Mouse (Mus musculus) gastrocnemius, postnatal 14 days (tissue): Measurements from ENCODE around the gene Plpp7. TPM values are rescaled to one million over a fixed set of nuclear protein-coding genes. Genes with fewer than 3 reads are reported as not detected.

ENCODE experiments used
- DNase-seq: peaks from one replicate; pipeline ENCODE4 v3.0.0; 2021; ENCODE audit warnings: mixed read lengths
- intact Hi-C: fragments of 180-260 bp; cut with DNase I; formaldehyde crosslinking; loops from one replicate; pipeline ENCODE4 v1.15.1; 2025; ENCODE audit warnings: low total_unique reads
- microRNA-seq, 2 experiments: library from miRNA; unstranded; fragments of <30 nt; microRNA quantifications; one replicate each; pipeline ENCODE4 v1.2.0; 2021
- total RNA-seq, 2 experiments: library from RNA; stranded (reverse); gene quantifications; 2 replicates each; pipeline ENCODE4 v1.2.3; 2021

The Plpp7 gene
- total RNA-seq, 2 experiments from 2014 or later: 87.5 to 102 TPM

- no peak for DNase-seq
- intact Hi-C loops: loop anchor here (5.0 kb wide), 1 partner anchor 39 kb away; no protein-coding TSS in a partner anchor
Observed at GRCm38 (mm10) chr2:32153041-32153790, 57.9 kb downstream of the Plpp7 start.

GRCm38 (mm10) chr2:32153791-32154119, 58.4 kb downstream of the Plpp7 start:
- DNase-seq: no peak
- intact Hi-C loops: loop anchor here (5.0 kb wide), 1 partner anchor 39 kb away; no protein-coding TSS in a partner anchor

- no peak for DNase-seq
Observed at GRCm38 (mm10) chr2:32154334-32154997, 59.1 kb downstream of the Plpp7 start.

GRCm38 (mm10) chr2:32154998-32155541, 59.7 kb downstream of the Plpp7 start:
- intact Hi-C loops: loop anchor here (5.0 kb wide), 1 partner anchor 37 kb away; no protein-coding TSS in a partner anchor
- DNase-seq: no peak

More at GRCm38 (mm10) chr2:32154334-32154997, 59.1 kb downstream of the Plpp7 start:
- intact Hi-C loops: loop anchor here (5.0 kb wide), 1 partner anchor 38 kb away; no protein-coding TSS in a partner anchor

- intact Hi-C loops: no loop called here
- DNase-seq: no peak
Observed at GRCm38 (mm10) chr2:32155614-32156013, 60.3 kb downstream of the Plpp7 start.

GRCm38 (mm10) chr2:32156645-32157044, 61.3 kb downstream of the Plpp7 start:
- DNase-seq: no peak
- intact Hi-C loops: no loop called here

GRCm38 (mm10) chr2:32157328-32157727, 62.0 kb downstream of the Plpp7 start:
- intact Hi-C loops: no loop called here
- DNase-seq: no peak

- DNase-seq: no peak
- intact Hi-C loops: no loop called here
Observed at GRCm38 (mm10) chr2:32158616-32159239, 63.4 kb downstream of the Plpp7 start.

Small RNAs within 50 kb of the gene (microRNA-seq; reads per million reads assigned to microRNA genes)
- 0 to 0.32 reads per million in 2 experiments for gene Mir7674

Other genes starting within 250 kb of the Plpp7 start
- gene Fibcd1, start 249.5 kb upstream of the Plpp7 start, total RNA-seq: not detected
- gene Lamc3, start 208.2 kb upstream of the Plpp7 start, total RNA-seq: under 1 TPM; 0.60 to 0.66 TPM
- gene Aif1l, start 145.4 kb upstream of the Plpp7 start, total RNA-seq: 10 to 100 TPM; 16.0 to 18.2 TPM
- 10 to 100 TPM; 20.0 to 20.6 TPM for gene Nup214, start 121.1 kb upstream of the Plpp7 start, total RNA-seq
- gene Fam78a, start 10.7 kb upstream of the Plpp7 start, total RNA-seq: 10 to 100 TPM in 1 of 2 experiments, 1 to 10 TPM in 1; 9.5 to 20.5 TPM
- gene Prrc2b, start 55.6 kb downstream of the Plpp7 start, total RNA-seq: 10 to 100 TPM; 79.2 to 83.9 TPM
- gene Pomt1, start 141.1 kb downstream of the Plpp7 start, total RNA-seq: 10 to 100 TPM; 14.4 to 17.3 TPM
- gene Uck1, start 164.6 kb downstream of the Plpp7 start, total RNA-seq: 10 to 100 TPM; 14.7 to 15.2 TPM
- 10 to 100 TPM; 58.4 to 62.1 TPM for gene Golga2, start 191.9 kb downstream of the Plpp7 start, total RNA-seq
- 100 to 1,000 TPM; 117 to 120 TPM for gene Swi5, start 192.5 kb downstream of the Plpp7 start, total RNA-seq